Mouse (Mus musculus): ENCODE results near the gene Pabpc4. TPM values are rescaled to one million over a fixed set of nuclear protein-coding genes. Genes with fewer than 3 reads are reported as not detected.

Pabpc4 gene
- polyA plus RNA-seq, 1 experiment = 154 TPM

Other genes starting within 250 kb of the Pabpc4 start
- gene Trit1, start 245.8 kb upstream of the Pabpc4 start, polyA plus RNA-seq (2012; fragmentation: generic; extraction: Trizol) = 14.2 TPM
- 0.02 TPM for gene Bmp8b, start 157.2 kb upstream of the Pabpc4 start, polyA plus RNA-seq (2012; fragmentation: generic; extraction: Trizol)
- not detected for gene Oxct2b, start 146.1 kb upstream of the Pabpc4 start, polyA plus RNA-seq (2012; fragmentation: generic; extraction: Trizol)
- 65.0 TPM for gene Ppie, start 122.4 kb upstream of the Pabpc4 start, polyA plus RNA-seq (2012; fragmentation: generic; extraction: Trizol)
- not detected for gene Hpcal4, start 79.1 kb upstream of the Pabpc4 start, polyA plus RNA-seq (2012; fragmentation: generic; extraction: Trizol)
- not detected for gene Nt5c1a, start 60.8 kb upstream of the Pabpc4 start, polyA plus RNA-seq (2012; fragmentation: generic; extraction: Trizol)
- gene Heyl, start 28.8 kb upstream of the Pabpc4 start, polyA plus RNA-seq (2012; fragmentation: generic; extraction: Trizol) = 30.2 TPM
- gene Oxct2a, start 61.3 kb downstream of the Pabpc4 start, polyA plus RNA-seq (2012; fragmentation: generic; extraction: Trizol) = 0.04 TPM
- gene Bmp8a, start 80.9 kb downstream of the Pabpc4 start, polyA plus RNA-seq (2012; fragmentation: generic; extraction: Trizol) = 1.2 TPM

Measured in myocyte (in vitro differentiated cells).